Mouse (Mus musculus): ENCODE data around the gene Tmem232.
"Not testable (repeated sequence)": the region's sequence is repeated elsewhere in the genome, so short reads cannot be mapped to it uniquely, and the experiment has no call there.

Tmem232 gene

DNA sequence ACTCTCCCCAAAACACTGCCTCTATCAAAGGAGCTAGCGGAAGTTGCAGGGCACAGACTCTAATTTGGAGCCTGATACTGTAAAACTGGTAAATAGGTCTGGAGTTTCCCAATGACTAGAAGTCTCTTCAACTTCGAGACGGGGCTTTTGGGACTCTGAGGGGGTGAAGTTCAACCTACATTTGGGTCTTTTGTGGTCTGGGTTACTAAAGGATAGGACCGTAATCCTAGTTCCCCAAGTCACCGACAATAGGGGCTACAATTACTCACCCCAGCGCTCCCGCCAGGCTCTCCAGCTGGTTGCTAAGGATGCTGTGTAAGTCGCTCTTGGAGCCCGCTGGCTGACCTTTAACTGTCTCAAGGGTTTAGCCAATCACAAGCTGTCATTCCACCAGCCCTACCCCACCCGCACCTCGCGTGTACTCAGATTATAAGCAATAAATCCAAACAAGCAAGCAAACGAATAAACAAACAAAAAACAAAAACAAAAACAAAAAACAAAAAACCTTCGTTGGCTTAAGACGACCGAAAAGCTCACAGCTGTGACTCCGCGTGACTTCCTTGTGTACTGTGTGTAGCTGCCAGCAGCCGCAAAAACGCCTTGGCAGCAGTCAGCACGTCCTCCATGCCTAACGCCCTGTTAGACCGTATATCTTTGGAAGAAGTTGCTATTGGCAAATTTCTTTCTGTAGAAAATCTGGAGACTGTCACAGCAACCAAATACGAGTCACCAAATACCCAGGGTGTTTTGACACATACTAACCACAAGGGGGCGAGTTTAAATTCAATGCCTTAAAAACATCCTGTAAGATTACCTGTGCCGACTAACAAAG, at the start of gene Tmem232:
Gene Tmem232 (minus strand): TSS at position 342 of the 832 bp plus-strand sequence.
- peak; percentile 16 for DNase-seq

DNA sequence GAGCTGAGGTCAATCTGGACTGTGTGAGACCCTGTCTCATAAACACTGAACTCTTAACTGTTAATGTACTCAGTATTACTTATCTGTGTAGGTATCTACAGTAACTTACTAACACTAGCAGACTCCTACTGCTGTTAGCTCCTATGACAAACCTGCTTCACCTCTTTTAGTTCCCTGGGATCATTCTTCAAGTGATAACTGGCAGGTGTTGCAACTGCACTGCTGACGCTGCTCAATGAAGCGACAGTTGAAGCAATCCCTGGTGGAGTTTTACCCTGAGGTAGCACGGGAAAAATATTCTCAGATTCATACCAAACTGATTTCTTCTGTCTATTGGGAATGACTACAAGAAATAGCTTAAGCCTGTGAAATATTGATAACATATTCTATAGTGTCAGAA, 46.3 kb upstream of the Tmem232 start:
- no peak for DNase-seq

- no peak for DNase-seq
These were observed 40.9 kb upstream of the Tmem232 start for GRCm38 (mm10) chr17:65581440-65581839.

GRCm38 (mm10) chr17:65579766-65580165, 39.2 kb upstream of the Tmem232 start:
- no peak for DNase-seq

DNA sequence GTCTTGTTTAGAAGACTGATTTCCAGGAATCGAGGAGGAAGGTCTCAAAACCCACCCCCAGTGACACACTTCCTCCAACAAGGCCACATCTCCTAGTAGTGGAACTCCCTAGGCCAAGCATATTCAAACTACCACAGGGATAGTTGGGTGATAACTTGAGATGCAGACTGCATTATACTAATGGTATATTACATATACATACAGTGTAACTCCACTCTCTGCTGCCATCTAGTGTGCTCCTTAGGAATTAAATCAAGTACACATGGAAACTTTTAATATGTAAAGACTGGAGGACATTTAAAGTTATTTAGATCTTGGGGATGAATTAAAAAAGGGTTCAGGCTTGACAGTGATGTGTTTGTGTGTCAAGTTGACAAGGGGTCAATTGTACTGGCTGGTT, 34.8 kb upstream of the Tmem232 start:
- DNase-seq: no peak

- DNase-seq: no peak
These were observed 34.3 kb upstream of the Tmem232 start for GRCm38 (mm10) chr17:65574850-65575249.

DNA sequence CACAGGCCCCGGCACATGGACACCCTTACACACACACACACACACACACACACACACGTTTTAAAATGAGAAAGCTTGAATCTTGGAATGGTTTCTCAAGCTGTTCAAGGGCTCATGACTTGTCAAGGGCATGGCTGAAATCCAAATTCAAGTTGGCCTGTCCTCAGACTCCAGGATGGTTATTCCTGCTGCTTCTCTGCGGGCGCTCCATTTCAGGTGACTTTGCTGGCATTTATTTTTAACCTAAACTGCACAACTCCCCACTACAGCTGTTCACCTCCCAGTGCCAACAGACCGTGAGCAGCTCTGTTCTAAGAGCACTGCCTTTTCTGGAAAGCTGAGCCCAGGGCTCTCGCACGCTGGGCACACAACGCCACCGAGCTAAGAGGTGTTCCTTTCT, 31.3 kb upstream of the Tmem232 start:
- peak; percentile 31 for DNase-seq

DNA sequence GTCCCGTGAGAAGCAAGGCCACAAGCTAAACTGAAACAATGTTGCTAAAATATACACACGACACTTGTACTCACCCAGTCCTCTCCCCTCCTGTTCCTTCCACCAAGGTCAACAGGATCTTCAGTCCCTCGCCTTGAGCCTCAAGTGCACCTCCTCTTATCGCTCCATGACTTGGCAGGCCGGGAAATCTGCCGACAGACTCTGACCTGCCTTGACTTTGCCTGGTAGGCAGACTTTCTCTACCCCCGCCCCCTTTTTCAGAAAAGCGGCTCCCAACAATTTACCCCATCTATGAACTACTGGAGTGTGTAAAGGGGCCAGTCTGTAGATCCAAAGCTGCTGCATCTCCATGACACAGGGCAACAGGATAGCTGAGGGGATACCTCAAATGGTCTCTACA, 30.9 kb upstream of the Tmem232 start:
- DNase-seq: no peak

DNA sequence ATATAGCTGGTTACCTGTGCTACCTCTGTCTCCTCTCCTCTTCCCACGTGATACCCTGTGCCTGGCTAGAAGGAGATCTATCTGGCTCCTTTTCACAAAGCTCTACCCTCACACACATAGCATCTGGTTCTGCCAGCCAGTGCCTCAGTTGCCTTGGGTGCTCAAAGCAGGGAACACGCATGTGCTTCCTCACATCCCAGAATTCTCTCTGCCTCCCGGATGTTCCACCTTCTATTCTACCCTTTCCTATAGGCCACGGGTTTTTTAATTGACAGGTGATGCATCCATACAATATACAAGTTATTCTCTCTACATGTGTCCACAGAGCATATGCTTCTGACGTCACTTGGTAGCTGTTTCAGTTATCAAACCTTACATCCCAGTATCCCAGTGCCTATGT, 23.6 kb upstream of the Tmem232 start:
- DNase-seq: no peak

DNA sequence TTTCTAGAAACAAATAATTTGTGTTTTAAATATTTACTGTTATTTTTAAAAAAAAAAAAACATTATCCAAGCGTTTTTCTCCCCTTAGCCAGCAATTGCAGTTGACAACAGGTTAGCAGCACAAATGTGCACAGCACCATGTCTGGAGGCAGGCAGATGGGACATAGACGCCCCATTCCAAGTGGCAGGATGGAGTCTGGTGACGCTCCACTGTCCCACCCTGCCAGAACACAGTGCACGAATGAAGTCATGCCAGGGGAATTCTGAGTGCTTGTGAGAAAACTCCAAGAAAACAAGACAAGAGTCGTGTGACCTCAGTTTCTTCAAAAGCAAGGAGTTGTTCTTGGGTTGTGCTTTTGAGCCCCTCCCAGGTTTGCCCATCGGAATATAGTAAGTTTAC, 22.8 kb upstream of the Tmem232 start:
- no peak for DNase-seq

DNA sequence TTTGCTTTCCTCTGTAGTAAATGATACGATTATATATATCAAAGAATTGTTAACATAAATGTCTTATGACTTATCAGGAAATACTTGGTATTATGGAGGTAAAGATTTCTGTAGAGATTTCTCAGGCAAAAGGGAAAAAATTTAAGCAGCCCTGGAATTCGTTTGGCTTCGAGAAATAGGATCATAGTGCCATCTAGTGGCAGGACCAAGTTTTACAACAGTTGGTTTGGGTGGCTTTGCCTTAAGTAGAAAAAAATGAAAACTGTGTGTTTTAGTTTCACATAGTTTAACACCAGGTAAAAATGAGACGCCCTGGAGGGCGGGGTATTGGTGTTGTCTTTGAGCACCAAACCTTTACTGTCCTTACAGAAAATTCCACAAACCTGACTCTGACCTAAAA, 22.2 kb upstream of the Tmem232 start:
- DNase-seq: no peak

GRCm38 (mm10) chr17:65561361-65562015, 20.9 kb upstream of the Tmem232 start:
- DNase-seq: no peak

DNA sequence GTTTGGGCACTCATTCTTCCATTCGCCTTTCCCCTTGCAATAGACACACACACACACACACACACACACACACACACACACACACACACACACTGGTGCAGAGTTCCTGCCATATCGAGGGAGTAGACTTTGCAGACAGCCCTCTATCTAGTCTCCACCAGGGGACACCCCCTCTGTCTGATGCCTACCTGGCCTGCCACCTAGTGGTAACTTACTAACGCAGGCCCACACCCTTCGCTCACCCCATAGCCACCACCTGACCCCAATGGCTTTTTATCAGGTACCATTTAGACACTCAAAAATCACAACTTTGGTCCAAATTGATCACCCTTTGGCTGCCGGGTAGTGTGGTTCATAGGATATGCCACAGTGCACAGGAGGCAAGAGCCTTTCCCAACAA, 18.7 kb upstream of the Tmem232 start:
- DNase-seq: no peak

DNA sequence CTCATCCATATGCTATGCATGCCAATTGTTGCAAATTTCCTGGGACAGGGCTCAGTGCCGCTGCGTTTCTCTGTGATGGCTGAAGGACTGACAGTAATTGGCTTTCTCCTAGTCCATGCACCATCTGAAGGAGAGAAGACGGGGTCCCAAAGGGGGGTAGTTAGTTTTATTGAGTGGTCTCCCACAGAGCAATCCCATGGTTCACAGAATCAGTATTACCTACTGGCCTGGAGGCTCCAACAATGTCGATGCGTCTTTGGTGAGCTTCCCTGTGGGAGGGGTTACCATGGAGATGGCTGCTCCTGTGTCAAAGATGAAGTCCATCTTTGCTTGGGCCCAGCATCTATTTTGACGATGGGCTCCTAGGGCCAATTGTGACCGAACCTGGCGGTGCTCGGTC, 18.2 kb upstream of the Tmem232 start:
- no peak for DNase-seq

DNA sequence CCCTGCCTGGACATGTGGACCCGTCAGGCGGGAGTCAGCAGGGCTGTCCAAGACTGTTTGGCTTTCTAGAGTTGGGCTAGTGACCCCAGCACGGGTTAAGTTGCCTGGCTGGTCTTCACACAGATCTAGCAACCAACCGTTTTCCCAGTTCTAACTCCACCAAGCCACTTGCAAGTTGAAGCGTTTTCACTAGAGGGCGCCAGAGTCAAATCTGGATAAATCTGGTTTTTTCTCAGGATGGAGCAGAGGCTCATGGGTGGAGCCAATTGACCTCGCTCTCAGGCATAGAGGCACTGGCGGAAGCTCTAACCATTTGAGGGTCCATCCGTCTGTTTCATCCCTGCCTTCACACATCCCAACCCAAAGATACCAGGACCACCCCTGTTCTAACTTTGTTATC, 17.6 kb upstream of the Tmem232 start:
- DNase-seq: peak; percentile 42

- no peak for DNase-seq
These were observed 16.6 kb upstream of the Tmem232 start for GRCm38 (mm10) chr17:65557212-65557611.

DNA sequence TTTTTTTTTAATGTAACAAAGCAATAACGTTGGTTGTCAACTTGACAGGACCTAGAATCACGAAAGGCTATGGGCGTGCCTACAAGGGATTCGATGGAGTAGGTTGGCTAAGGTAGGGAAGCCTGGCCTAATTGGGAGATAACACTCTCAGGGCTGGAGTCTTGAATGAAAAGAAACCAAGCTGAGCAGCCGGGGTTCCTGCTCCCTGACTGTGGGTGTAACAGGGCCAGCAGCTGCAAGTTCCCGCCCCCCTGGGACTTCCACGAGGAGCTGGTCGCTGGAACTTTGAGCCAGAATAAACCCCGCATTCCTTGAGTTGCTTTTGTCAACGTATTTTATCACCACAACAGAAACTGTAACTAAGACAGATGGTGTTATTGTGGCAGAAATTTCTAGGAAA, 16.2 kb upstream of the Tmem232 start:
- no peak for DNase-seq

- DNase-seq: no peak
These were observed 11.9 kb upstream of the Tmem232 start for GRCm38 (mm10) chr17:65552426-65552997.

DNA sequence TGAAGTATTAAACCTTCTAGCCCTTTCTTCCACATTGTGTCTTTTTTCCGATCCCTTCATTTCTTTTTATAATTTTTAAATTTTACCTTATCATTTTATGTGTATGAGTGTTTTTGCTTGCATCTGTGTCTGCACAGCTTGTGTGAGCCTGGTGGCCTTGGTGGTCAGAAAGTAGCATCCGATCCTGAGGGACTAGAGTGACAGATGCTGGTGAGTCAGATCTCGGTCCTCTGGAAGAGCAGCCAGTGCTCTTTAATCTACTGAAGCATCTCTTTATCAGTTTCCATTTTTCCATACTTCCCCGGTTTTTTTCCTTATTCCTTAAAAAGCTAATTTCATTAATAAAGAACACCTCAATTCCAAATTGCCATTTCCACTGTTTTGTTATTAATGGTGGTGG, 9.8 kb upstream of the Tmem232 start:
- DNase-seq: no peak

GRCm38 (mm10) chr17:65548698-65549365, 8.2 kb upstream of the Tmem232 start:
- DNase-seq: no peak

DNA sequence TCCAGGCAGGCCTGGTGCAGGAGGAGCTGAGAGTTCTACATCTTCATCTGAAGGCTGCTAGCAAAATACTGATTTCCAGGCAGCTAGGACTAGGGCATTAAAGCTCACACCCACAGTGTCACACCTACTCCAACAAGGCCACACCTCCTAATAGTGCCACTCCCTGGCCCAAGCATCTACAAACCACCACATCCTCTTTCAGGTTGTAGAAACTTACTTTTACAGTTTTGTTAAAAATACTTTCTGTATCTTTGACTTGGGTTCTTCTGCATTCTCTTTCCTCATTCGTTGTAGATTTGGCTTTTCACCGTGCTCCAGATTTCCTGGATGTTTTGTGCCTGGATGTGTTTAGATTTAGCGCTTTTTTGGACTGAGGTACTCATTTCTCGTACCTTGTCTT, 5.6 kb upstream of the Tmem232 start:
- DNase-seq: not testable (repeated sequence)

DNA sequence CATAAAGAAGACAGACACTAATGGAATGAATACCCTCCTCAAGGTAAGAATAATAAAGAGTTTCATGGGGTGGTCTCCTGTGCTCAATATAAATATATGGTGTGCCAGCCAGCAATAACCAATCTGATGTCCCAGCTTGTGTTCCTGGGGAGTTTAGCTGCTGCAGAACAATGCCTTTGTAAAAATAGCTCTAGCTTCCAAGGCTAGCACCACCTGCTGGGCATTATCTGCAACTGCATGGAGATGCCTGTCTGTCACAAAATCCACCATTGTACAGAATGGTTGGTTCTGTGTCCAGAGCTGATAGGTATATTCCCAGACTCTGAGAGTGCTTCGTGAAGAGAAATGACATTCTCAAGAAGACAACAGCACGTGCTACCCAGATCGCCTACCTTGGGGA, 4.4 kb downstream of the Tmem232 start:
- DNase-seq: peak; percentile 26

GRCm38 (mm10) chr17:65532381-65532780, 8.2 kb downstream of the Tmem232 start:
- not testable (repeated sequence) for DNase-seq

DNA sequence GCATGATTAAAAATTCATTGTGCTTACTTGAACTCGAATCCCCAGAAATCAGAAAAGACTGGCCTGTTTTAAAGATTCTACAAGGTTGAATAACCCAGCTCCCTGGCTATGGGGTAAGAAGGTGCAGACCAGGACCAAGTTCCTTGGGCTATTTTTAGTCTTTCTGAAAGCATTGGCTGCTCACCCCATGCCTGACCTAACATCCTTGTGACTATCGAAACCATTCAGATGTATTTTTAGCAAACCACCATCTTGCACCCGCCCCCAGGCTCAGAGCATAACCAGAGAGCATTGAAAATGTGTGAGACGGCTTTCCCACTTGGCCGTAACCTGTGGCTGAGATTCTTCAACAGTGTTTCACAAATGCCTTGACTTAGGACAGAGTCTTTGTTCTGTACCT, 13.1 kb downstream of the Tmem232 start:
- no peak for DNase-seq

Measured in cerebellum, adult 11-12 months (tissue).